Mouse (Mus musculus): ENCODE data around the gene Myof. TPM values are rescaled to one million over a fixed set of nuclear protein-coding genes. Genes with fewer than 3 reads are reported as not detected.

Gene Myof
- polyA plus RNA-seq, 1 experiment from 2014 or later = 1.6 TPM

GRCm38 (mm10) chr19:38000990-38001389 is 42.4 kb downstream of the Myof start:
- no peaks in the 10 kb centered on the region for H3K4me1 ChIP-seq (replicated peaks)
- H3K27ac ChIP-seq (replicated peaks) = no peak overlapping the region
- H3K4me3 ChIP-seq (replicated peaks) = no peak overlapping the region
- H3K9me3 ChIP-seq (replicated peaks) = no peaks in the 10 kb centered on the region
- no peaks in the 10 kb centered on the region for H3K36me3 ChIP-seq (replicated peaks)
- H3K9ac ChIP-seq = no peak overlapping the region
- H3K4me2 ChIP-seq = no peak overlapping the region
- ATAC-seq (ENCODE audit: insufficient read depth) = no peak
- WGBS (ENCODE audit: insufficient replicate concordance) = 68% methylated on average over 4 of the region's 4 CpGs
- H3K27me3 ChIP-seq = no peaks in the 10 kb centered on the region

- ATAC-seq (ENCODE audit: insufficient read depth) = no peak
- Histone ChIP-seq H3K36me3 (replicated peaks) (no peaks in the 10 kb centered on the region), H3K27me3 (no peaks in the 10 kb centered on the region), H3K9ac (no peak overlapping the region), H3K4me3 (replicated peaks) (no peak overlapping the region), H3K27ac (replicated peaks) (no peak overlapping the region), H3K9me3 (replicated peaks) (no peaks in the 10 kb centered on the region), H3K4me2 (no peak overlapping the region), H3K4me1 (replicated peaks) (no peaks in the 10 kb centered on the region)
- WGBS (ENCODE audit: insufficient replicate concordance) = 81% methylated on average over 2 of the region's 2 CpGs
These were observed 43.4 kb downstream of the Myof start for GRCm38 (mm10) chr19:37999941-38000340.

GRCm38 (mm10) chr19:37994301-37994700 is 49.1 kb downstream of the Myof start:
- H3K9ac ChIP-seq = no peak overlapping the region
- ATAC-seq (ENCODE audit: insufficient read depth) = no peak
- no peaks in the 10 kb centered on the region for H3K27me3 ChIP-seq
- H3K36me3 ChIP-seq (replicated peaks) = no peaks in the 10 kb centered on the region
- H3K27ac ChIP-seq (replicated peaks) = no peak overlapping the region
- H3K4me3 ChIP-seq (replicated peaks) = no peak overlapping the region
- no peaks in the 10 kb centered on the region for H3K9me3 ChIP-seq (replicated peaks)
- no peaks in the 10 kb centered on the region for H3K4me1 ChIP-seq (replicated peaks)
- 45% methylated on average over 3 of the region's 3 CpGs for WGBS (ENCODE audit: insufficient replicate concordance)
- H3K4me2 ChIP-seq = no peak overlapping the region

DNA sequence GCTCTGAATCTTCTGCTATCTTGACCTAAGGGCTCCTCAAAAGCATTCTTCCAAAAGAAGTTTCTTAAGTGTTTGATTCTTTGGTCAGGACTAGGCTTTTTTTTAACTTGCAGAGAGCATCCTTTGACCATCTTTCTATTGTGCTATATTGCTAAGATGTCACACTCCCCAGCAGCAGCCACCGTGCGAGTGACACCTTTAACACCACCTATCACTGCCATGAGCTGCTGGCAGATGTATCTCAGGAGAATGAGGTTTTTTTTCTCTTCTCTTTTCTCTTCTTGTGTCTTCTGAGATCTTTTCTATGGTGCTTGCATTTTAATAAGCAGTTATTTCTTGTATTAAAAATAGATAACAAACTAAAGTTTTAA is 51.2 kb downstream of the Myof start:
- no peak overlapping the region for H3K9ac ChIP-seq
- H3K4me2 ChIP-seq = no peak overlapping the region
- H3K4me3 ChIP-seq (replicated peaks) = no peak overlapping the region
- H3K27me3 ChIP-seq = no peaks in the 10 kb centered on the region
- H3K9me3 ChIP-seq (replicated peaks) = no peaks in the 10 kb centered on the region
- no peak overlapping the region for H3K27ac ChIP-seq (replicated peaks)
- no peaks in the 10 kb centered on the region for H3K4me1 ChIP-seq (replicated peaks)
- WGBS (ENCODE audit: insufficient replicate concordance) = 59% methylated on average over 2 of the region's 2 CpGs
- H3K36me3 ChIP-seq (replicated peaks) = no peaks in the 10 kb centered on the region
- no peak for ATAC-seq (ENCODE audit: insufficient read depth)

GRCm38 (mm10) chr19:37991399-37992183 is 51.8 kb downstream of the Myof start:
- Histone ChIP-seq H3K4me2 (no peak overlapping the region), H3K9ac (no peak overlapping the region), H3K4me1 (replicated peaks) (no peaks in the 10 kb centered on the region), H3K27ac (replicated peaks) (no peak overlapping the region), H3K9me3 (replicated peaks) (no peaks in the 10 kb centered on the region), H3K4me3 (replicated peaks) (no peak overlapping the region), H3K36me3 (replicated peaks) (no peaks in the 10 kb centered on the region), H3K27me3 (no peaks in the 10 kb centered on the region)
- no peak for ATAC-seq (ENCODE audit: insufficient read depth)
- WGBS (ENCODE audit: insufficient replicate concordance) = 39% methylated on average over 7 of the region's 7 CpGs

- no peak for ATAC-seq (ENCODE audit: insufficient read depth)
- 71% methylated on average over 2 of the region's 2 CpGs for WGBS (ENCODE audit: insufficient replicate concordance)
- no peak overlapping the region for H3K9ac ChIP-seq
- no peaks in the 10 kb centered on the region for H3K36me3 ChIP-seq (replicated peaks)
- H3K9me3 ChIP-seq (replicated peaks) = no peaks in the 10 kb centered on the region
- no peaks in the 10 kb centered on the region for H3K27me3 ChIP-seq
- H3K4me3 ChIP-seq (replicated peaks) = no peak overlapping the region
- H3K27ac ChIP-seq (replicated peaks) = no peak overlapping the region
- H3K4me1 ChIP-seq (replicated peaks) = no peaks in the 10 kb centered on the region
- no peak overlapping the region for H3K4me2 ChIP-seq
These were observed 53.4 kb downstream of the Myof start for GRCm38 (mm10) chr19:37989971-37990370.

- WGBS (ENCODE audit: insufficient replicate concordance) = 72% methylated on average over 4 of the region's 4 CpGs
- Histone ChIP-seq H3K9ac (no peak overlapping the region), H3K4me2 (no peak overlapping the region), H3K9me3 (replicated peaks) (no peaks in the 10 kb centered on the region), H3K27ac (replicated peaks) (no peak overlapping the region), H3K36me3 (replicated peaks) (no peaks in the 10 kb centered on the region), H3K4me1 (replicated peaks) (no peaks in the 10 kb centered on the region), H3K4me3 (replicated peaks) (no peak overlapping the region), H3K27me3 (no peaks in the 10 kb centered on the region)
- ATAC-seq (ENCODE audit: insufficient read depth) = no peak
These were observed 55.2 kb downstream of the Myof start for GRCm38 (mm10) chr19:37988156-37988555.

DNA sequence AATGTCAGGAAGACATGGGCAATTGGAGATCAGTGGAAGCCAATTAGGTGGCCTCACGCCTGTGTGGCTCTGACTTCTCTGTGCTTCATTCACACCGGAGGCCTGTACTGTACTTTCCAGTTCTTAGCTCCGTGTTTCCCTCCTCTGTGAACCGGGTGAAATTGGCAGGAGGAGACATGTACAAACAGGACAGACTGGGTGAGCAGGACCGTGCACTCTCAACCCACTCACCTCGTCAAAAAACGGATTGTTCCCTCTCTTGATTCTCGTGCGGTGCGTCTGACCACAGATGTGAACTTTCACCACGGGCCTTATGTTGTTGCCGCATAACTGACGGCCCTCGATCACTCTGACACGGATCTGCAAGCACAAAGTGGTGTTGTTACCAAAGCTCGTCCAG is 57.6 kb downstream of the Myof start:
- 72% methylated on average over 16 of the region's 16 CpGs for WGBS (ENCODE audit: insufficient replicate concordance)
- Histone ChIP-seq H3K4me2 (no peak overlapping the region), H3K4me1 (replicated peaks) (no peaks in the 10 kb centered on the region), H3K9ac (no peak overlapping the region), H3K27ac (replicated peaks) (no peak overlapping the region), H3K4me3 (replicated peaks) (no peak overlapping the region), H3K27me3 (no peaks in the 10 kb centered on the region), H3K9me3 (replicated peaks) (no peaks in the 10 kb centered on the region), H3K36me3 (replicated peaks) (no peaks in the 10 kb centered on the region)
- ATAC-seq (ENCODE audit: insufficient read depth) = no peak

DNA sequence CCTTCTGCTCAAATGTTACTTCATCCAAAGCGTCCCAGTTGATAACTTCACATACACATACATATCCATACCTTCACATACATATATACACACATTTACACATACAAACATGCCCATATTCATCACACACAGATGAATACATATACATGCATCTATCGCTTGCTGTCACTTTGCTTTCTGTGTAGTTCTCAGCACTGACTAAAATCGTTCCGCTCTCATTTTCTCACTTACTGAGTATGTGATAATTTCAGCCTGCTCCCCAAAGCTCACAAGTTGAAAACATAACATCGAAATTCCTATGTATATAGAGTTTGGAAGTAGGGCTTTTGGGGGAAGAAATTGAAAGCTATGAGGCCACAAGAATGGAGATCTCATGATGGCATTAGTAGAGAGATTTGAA is 67.4 kb downstream of the Myof start:
- no peaks in the 10 kb centered on the region for H3K36me3 ChIP-seq (replicated peaks)
- H3K27me3 ChIP-seq = no peaks in the 10 kb centered on the region
- no peak for ATAC-seq (ENCODE audit: insufficient read depth)
- no peak overlapping the region for H3K4me2 ChIP-seq
- H3K9me3 ChIP-seq (replicated peaks) = no peaks in the 10 kb centered on the region
- no peak overlapping the region for H3K4me3 ChIP-seq (replicated peaks)
- WGBS (ENCODE audit: insufficient replicate concordance) = 65% methylated on average over 5 of the region's 5 CpGs
- no peak overlapping the region for H3K9ac ChIP-seq
- H3K4me1 ChIP-seq (replicated peaks) = no peaks in the 10 kb centered on the region
- H3K27ac ChIP-seq (replicated peaks) = no peak overlapping the region

- 67% methylated on average over 4 of the region's 4 CpGs for WGBS (ENCODE audit: insufficient replicate concordance)
- Histone ChIP-seq H3K27me3 (no peaks in the 10 kb centered on the region), H3K9ac (no peak overlapping the region), H3K4me1 (replicated peaks) (no peaks in the 10 kb centered on the region; the same call in 1 of the 2 replicates), H3K4me2 (no peak overlapping the region), H3K27ac (replicated peaks) (no peak overlapping the region), H3K4me3 (replicated peaks) (no peak overlapping the region), H3K36me3 (replicated peaks) (no peaks in the 10 kb centered on the region), H3K9me3 (replicated peaks) (no peaks in the 10 kb centered on the region)
- ATAC-seq (ENCODE audit: insufficient read depth) = no peak
These were observed 72.8 kb downstream of the Myof start for GRCm38 (mm10) chr19:37970571-37970970.

DNA sequence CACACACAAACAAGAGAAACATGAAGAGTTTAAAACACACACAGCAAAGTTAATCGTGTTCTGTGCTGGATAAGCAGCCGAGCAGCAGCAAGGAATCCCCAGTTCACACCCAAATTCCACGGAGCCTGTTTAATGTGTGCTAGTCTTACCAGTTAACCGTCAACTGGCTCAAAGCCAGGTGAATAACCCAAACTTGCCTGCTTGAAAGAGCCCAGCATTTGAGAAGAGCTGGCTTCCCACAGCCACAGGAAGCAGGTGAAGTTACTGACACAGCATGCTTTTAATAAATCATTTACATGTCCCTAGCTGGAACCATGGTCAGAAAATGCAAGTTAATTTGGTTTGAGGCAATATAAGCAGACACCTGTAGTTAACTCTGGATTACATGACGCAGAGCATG is 73.4 kb downstream of the Myof start:
- Histone ChIP-seq H3K9me3 (replicated peaks) (no peaks in the 10 kb centered on the region), H3K27ac (replicated peaks) (no peak overlapping the region), H3K4me1 (replicated peaks) (no peaks in the 10 kb centered on the region; the same call in 1 of the 2 replicates), H3K36me3 (replicated peaks) (no peaks in the 10 kb centered on the region), H3K9ac (no peak overlapping the region), H3K4me2 (no peak overlapping the region), H3K27me3 (no peaks in the 10 kb centered on the region), H3K4me3 (replicated peaks) (no peak overlapping the region)
- ATAC-seq (ENCODE audit: insufficient read depth) = no peak
- 59% methylated on average over 5 of the region's 5 CpGs for WGBS (ENCODE audit: insufficient replicate concordance)

DNA sequence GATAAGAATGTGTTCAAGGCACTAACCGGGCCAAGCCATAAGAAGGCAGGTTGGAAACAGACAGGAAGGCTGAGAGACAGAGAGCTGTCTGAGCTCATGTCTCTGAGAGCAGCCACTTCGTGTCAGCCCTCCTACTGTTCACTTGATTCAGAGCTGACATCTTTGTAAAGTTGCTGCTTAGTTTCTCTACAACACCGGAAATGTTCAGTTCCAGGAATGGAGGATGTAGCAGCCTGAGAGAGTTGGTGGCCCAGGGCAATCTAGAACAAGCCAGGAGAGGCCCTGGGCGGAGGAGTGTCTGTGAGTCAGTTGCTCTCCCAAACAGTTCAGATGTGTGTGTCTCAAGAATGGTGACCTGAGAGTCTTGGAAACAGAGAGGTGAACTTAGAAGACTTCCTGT is 77.5 kb downstream of the Myof start:
- Histone ChIP-seq H3K27me3 (no peaks in the 10 kb centered on the region), H3K36me3 (replicated peaks) (no peaks in the 10 kb centered on the region), H3K4me2 (no peak overlapping the region), H3K9me3 (replicated peaks) (no peaks in the 10 kb centered on the region), H3K27ac (replicated peaks) (no peak overlapping the region), H3K4me1 (replicated peaks) (no peaks in the 10 kb centered on the region; the same call in 1 of the 2 replicates), H3K9ac (no peak overlapping the region), H3K4me3 (replicated peaks) (no peak overlapping the region)
- ATAC-seq (ENCODE audit: insufficient read depth) = no peak
- WGBS (ENCODE audit: insufficient replicate concordance) = 33% methylated on average over 4 of the region's 4 CpGs

All from liver, embryonic 15.5 days (tissue).